Mouse (Mus musculus) limb, embryonic 10.5 days (tissue): ENCODE data around the gene Srebf2. TPM values are rescaled to one million over a fixed set of nuclear protein-coding genes. Genes with fewer than 3 reads are reported as not detected.

ENCODE experiments used
- DNase-seq: peaks from one replicate; pipeline ENCODE4 v3.0.0-alpha.2; 2017; ENCODE audit warnings: low spot score
- H3K27ac ChIP-seq: fragments of 300-500 bp; sonication (generic); 2 replicates; pipeline ENCODE4 v1.5.1; 2016; ENCODE audit warnings: mild to moderate bottlenecking
- H3K27me3 ChIP-seq: fragments of 300-500 bp; sonication (generic); 2 replicates; pipeline ENCODE4 v1.6.1; 2016; ENCODE audit warnings: low read depth, mild to moderate bottlenecking; ENCODE audit not compliant: poor library complexity, severe bottlenecking
- H3K36me3 ChIP-seq: fragments of 300-500 bp; sonication (generic); 2 replicates; pipeline ENCODE4 v1.6.1; 2016; ENCODE audit warnings: mild to moderate bottlenecking, moderate library complexity
- H3K4me1 ChIP-seq: fragments of 300-500 bp; sonication (generic); 2 replicates; pipeline ENCODE4 v1.6.1; 2016
- H3K4me3 ChIP-seq: fragments of 300-500 bp; sonication (generic); 2 replicates; pipeline ENCODE4 v1.5.1; 2016; ENCODE audit warnings: mild to moderate bottlenecking, moderate library complexity
- H3K9me3 ChIP-seq: fragments of 300-500 bp; sonication (generic); replicated peaks from 2 replicates; pipeline ENCODE4 v1.6.1; 2016; ENCODE audit warnings: mild to moderate bottlenecking
- WGBS: fragments of 180-500 bp; shearing (Covaris S2); methylation state at CpG from one replicate; pipeline ENCODE4 v1.1.7; 2016; 5-methylcytosine and 5-hydroxymethylcytosine counted together
- polyA plus RNA-seq: library from polyadenylated mRNA; unstranded; fragments of >200 nt; fragmentation: Nextera tagmentation; extraction: Ambion mirVana; gene quantifications from 2 replicates; pipeline ENCODE4 v1.2.1, GENCODE M21; 2016

Gene Srebf2
- polyA plus RNA-seq, 1 experiment from 2014 or later, result 190 TPM

- DNase-seq, result no peak
- Histone ChIP-seq H3K36me3 (no peaks in the 10 kb centered on the region), H3K27me3 (peaks cover 91% of the 10 kb centered on the region), H3K4me1 (peaks cover 21% of the 10 kb centered on the region), H3K27ac (no peak overlapping the region), H3K4me3 (no peak overlapping the region), H3K9me3 (no peaks in the 10 kb centered on the region)
- 20% methylated on average over 9 of the region's 9 CpGs for WGBS
Observed at GRCm38 (mm10) chr15:82217980-82218379, 71.0 kb downstream of the Srebf2 start.

GRCm38 (mm10) chr15:82218778-82219666 lies 72.0 kb downstream of the Srebf2 start:
- Histone ChIP-seq H3K9me3 (no peaks in the 10 kb centered on the region), H3K36me3 (no peaks in the 10 kb centered on the region), H3K4me1 (peaks cover 30% of the 10 kb centered on the region), H3K27me3 (peaks cover 91% of the 10 kb centered on the region), H3K27ac (0 out of 2 replicates have a peak overlapping the region, but pooled peaks have one; percentile 30), H3K4me3 (no peak overlapping the region)
- no peak for DNase-seq
- 76% methylated on average over 26 of the region's 26 CpGs for WGBS

- DNase-seq, result no peak
- WGBS, result 76% methylated on average over 11 of the region's 12 CpGs
- Histone ChIP-seq H3K27me3 (peaks cover 91% of the 10 kb centered on the region), H3K9me3 (no peaks in the 10 kb centered on the region), H3K4me3 (no peak overlapping the region), H3K36me3 (no peaks in the 10 kb centered on the region), H3K4me1 (peaks cover 39% of the 10 kb centered on the region), H3K27ac (no peak overlapping the region)
Observed at GRCm38 (mm10) chr15:82220003-82220675, 73.2 kb downstream of the Srebf2 start.

GRCm38 (mm10) chr15:82221104-82221860 lies 74.3 kb downstream of the Srebf2 start:
- WGBS, result 73% methylated on average over 14 of the region's 14 CpGs
- no peak overlapping the region for H3K4me3 ChIP-seq
- no peak overlapping the region for H3K27ac ChIP-seq
- no peaks in the 10 kb centered on the region for H3K36me3 ChIP-seq
- DNase-seq, result no peak
- no peaks in the 10 kb centered on the region for H3K9me3 ChIP-seq
- H3K27me3 ChIP-seq, result peaks cover 90% of the 10 kb centered on the region
- H3K4me1 ChIP-seq, result peaks cover 37% of the 10 kb centered on the region

GRCm38 (mm10) chr15:82223251-82223650 lies 76.3 kb downstream of the Srebf2 start:
- H3K27me3 ChIP-seq, result peaks cover 71% of the 10 kb centered on the region
- peaks cover 30% of the 10 kb centered on the region for H3K4me1 ChIP-seq
- peak overlapping the region; percentile 47 for H3K4me3 ChIP-seq
- H3K36me3 ChIP-seq, result no peaks in the 10 kb centered on the region
- 36% methylated on average over 7 of the region's 7 CpGs for WGBS
- no peak for DNase-seq
- H3K9me3 ChIP-seq, result no peaks in the 10 kb centered on the region
- no peak overlapping the region for H3K27ac ChIP-seq

GRCm38 (mm10) chr15:82223657-82224601 lies 76.9 kb downstream of the Srebf2 start, which contains the start of gene Tnfrsf13c:
Tnfrsf13c (minus strand) TSS chr15:82224369.
- no peak for DNase-seq
- Histone ChIP-seq H3K9me3 (no peaks in the 10 kb centered on the region), H3K27ac (peak within 1 kb of the TSS; percentile 53), H3K36me3 (no peaks in the 10 kb centered on the region), H3K27me3 (peaks cover 66% of the 10 kb centered on the region), H3K4me3 (peak within 1 kb of the TSS; percentile 47), H3K4me1 (peaks cover 27% of the 10 kb centered on the region)
- 1% methylated on average over 44 of the region's 44 CpGs for WGBS

- Histone ChIP-seq H3K27ac (peak overlapping the region; percentile 53), H3K4me1 (peaks cover 29% of the 10 kb centered on the region), H3K9me3 (no peaks in the 10 kb centered on the region), H3K36me3 (no peaks in the 10 kb centered on the region), H3K4me3 (peak overlapping the region; percentile 47), H3K27me3 (peaks cover 58% of the 10 kb centered on the region)
- DNase-seq, result no peak
- WGBS, result 37% methylated on average over 7 of the region's 7 CpGs
Observed at GRCm38 (mm10) chr15:82224602-82225215, 77.7 kb downstream of the Srebf2 start.

- H3K27me3 ChIP-seq, result peaks cover 50% of the 10 kb centered on the region
- WGBS, result 89% methylated on average over 5 of the region's 5 CpGs
- no peak for DNase-seq
- H3K4me1 ChIP-seq, result peaks cover 38% of the 10 kb centered on the region
- no peak overlapping the region for H3K27ac ChIP-seq
- no peaks in the 10 kb centered on the region for H3K36me3 ChIP-seq
- H3K9me3 ChIP-seq, result no peaks in the 10 kb centered on the region
- H3K4me3 ChIP-seq, result no peak overlapping the region
Observed at GRCm38 (mm10) chr15:82225769-82226168, 78.8 kb downstream of the Srebf2 start.

- no peak for DNase-seq
- 45% methylated on average over 11 of the region's 11 CpGs for WGBS
- H3K9me3 ChIP-seq, result no peaks in the 10 kb centered on the region
- H3K4me3 ChIP-seq, result no peak overlapping the region
- peaks cover 17% of the 10 kb centered on the region for H3K36me3 ChIP-seq
- H3K4me1 ChIP-seq, result peaks cover 21% of the 10 kb centered on the region
- H3K27ac ChIP-seq, result peak overlapping the region; percentile 12
- peaks cover 16% of the 10 kb centered on the region for H3K27me3 ChIP-seq
Observed at GRCm38 (mm10) chr15:82229542-82230045, 82.6 kb downstream of the Srebf2 start.

GRCm38 (mm10) chr15:82230098-82230611 lies 83.2 kb downstream of the Srebf2 start:
- DNase-seq, result no peak
- 81% methylated on average over 6 of the region's 6 CpGs for WGBS
- H3K27ac ChIP-seq, result peak overlapping the region; percentile 12

GRCm38 (mm10) chr15:82231100-82231499 lies 84.1 kb downstream of the Srebf2 start:
- peaks cover 14% of the 10 kb centered on the region for H3K4me1 ChIP-seq
- H3K27me3 ChIP-seq, result peaks cover 1% of the 10 kb centered on the region; the same call in 1 of the 2 replicates
- H3K27ac ChIP-seq, result no peak overlapping the region
- no peaks in the 10 kb centered on the region for H3K9me3 ChIP-seq
- no peak for DNase-seq
- WGBS, result 87% methylated on average over 4 of the region's 4 CpGs
- no peak overlapping the region for H3K4me3 ChIP-seq
- H3K36me3 ChIP-seq, result peaks cover 20% of the 10 kb centered on the region

More at GRCm38 (mm10) chr15:82230098-82230611, 83.2 kb downstream of the Srebf2 start:
- H3K27me3 ChIP-seq, result peaks cover 11% of the 10 kb centered on the region
- peaks cover 20% of the 10 kb centered on the region for H3K36me3 ChIP-seq
- H3K4me1 ChIP-seq, result peaks cover 18% of the 10 kb centered on the region
- H3K9me3 ChIP-seq, result no peaks in the 10 kb centered on the region
- no peak overlapping the region for H3K4me3 ChIP-seq
